Mouse (Mus musculus) Patski (cell line): ENCODE results near the gene Otud3. TPM values are rescaled to one million over a fixed set of nuclear protein-coding genes. Genes with fewer than 3 reads are reported as not detected.
A peak's percentile ranks its signal among the peaks of the same experiment; 100 is the strongest.

Source experiments
- ATAC-seq: fragments of 100-300 bp; one replicate; pipeline ENCODE4 v1.8.0; 2021
- CTCF ChIA-PET: fragments of 350-600 bp; sonication (Branson Sonifier 250); formaldehyde crosslinking; loops from one replicate; lab custom pipeline; 2022; ENCODE audit warnings: inconsistent platforms; lab: Charles Lee
- POLR2A ChIA-PET: fragments of 350-600 bp; sonication (Branson Sonifier 250); formaldehyde crosslinking; loops from one replicate; lab custom pipeline; 2022; ENCODE audit warnings: antibody characterized with exemption, inconsistent platforms; lab: Charles Lee
- DNase-seq: peaks from one replicate; pipeline ENCODE4 v3.0.0-alpha.2; 2011; ENCODE audit warnings: low read depth, low spot score
- H3K27me3 ChIP-seq: fragments of 371-371 bp; one replicate; pipeline ENCODE4 v1.5.1; 2021
- CTCF ChIP-seq: fragments of 100-300 bp; IDR thresholded peaks from one replicate; pipeline ENCODE4 v1.5.1; 2021
- in situ Hi-C: fragments of 300-500 bp; cut with MboI; formaldehyde crosslinking; loops from 3 replicates; pipeline ENCODE4 v1.11.1; 2018; ENCODE audit warnings: low pct_unique_long_range_greater_than_20kb, mixed read lengths
- polyA plus RNA-seq: library from polyadenylated mRNA; unstranded; gene quantifications from one replicate; pipeline ENCODE4 v1.2.3, GENCODE M21; 2021

Otud3 gene
- polyA plus RNA-seq, 1 experiment from 2014 or later = 10.5 TPM

GRCm38 (mm10) chr4:138873864-138874263, 39.9 kb downstream of the Otud3 start, which contains the start of gene Gm13030:
Gene Gm13030, minus strand, starts transcription at chr4:138873964.
- CTCF ChIA-PET = interaction anchor here (0.6 kb wide), 1 partner anchor 17 kb away, joined by 3 read pairs; no protein-coding TSS in a partner anchor

DNA sequence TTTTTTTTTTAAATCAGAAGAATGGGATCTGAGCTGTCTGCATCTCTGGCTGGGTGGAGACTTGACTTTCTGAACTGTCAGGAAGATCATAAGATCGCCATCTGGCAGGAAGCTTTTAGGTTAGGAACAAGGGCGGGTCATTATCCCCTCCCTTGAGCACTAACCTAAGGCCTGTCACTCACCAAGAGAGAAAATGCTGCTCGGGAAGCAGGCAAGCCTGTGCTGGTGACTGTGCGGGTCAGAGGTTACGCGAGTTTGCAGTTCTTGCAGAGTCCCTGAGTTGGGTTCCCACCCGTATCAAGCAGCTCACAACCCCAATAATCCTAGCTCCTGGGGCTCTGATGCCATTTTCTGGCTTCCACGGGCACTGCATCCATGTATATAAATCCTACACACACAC, 45.1 kb downstream of the Otud3 start:
- H3K27me3 ChIP-seq = peaks cover 6% of the 10 kb centered on the region
- DNase-seq (no peak), ATAC-seq (no peak)
- in situ Hi-C loops = loop anchor here (25.0 kb wide), 1 partner anchor 306 kb away; no protein-coding TSS in a partner anchor
- no peak for TF ChIP-seq CTCF
- ChIA-PET CTCF (interaction anchor here (0.7 kb wide), 1 partner anchor 310 kb away, joined by 4 read pairs; no protein-coding TSS in a partner anchor), POLR2A (interaction anchor here (0.6 kb wide), 1 partner anchor 119 kb away, joined by 3 read pairs; no protein-coding TSS in a partner anchor)

More at GRCm38 (mm10) chr4:138873864-138874263, 39.9 kb downstream of the Otud3 start, which contains the start of gene Gm13030:
- in situ Hi-C loops = loop anchor here (25.0 kb wide), 1 partner anchor 312 kb away; no protein-coding TSS in a partner anchor
- H3K27me3 ChIP-seq = peaks cover 6% of the 10 kb centered on the region
- POLR2A ChIA-PET = no interaction called here
- TF ChIP-seq CTCF = no peak
- DNase-seq (no peak), ATAC-seq (no peak)

- CTCF ChIA-PET = interaction anchor here (1.3 kb wide), 1 partner anchor 11 kb away, joined by 4 read pairs; the partner anchor contains the start of gene Pla2g2e
- in situ Hi-C loops = loop anchor here (25.0 kb wide), 1 partner anchor 304 kb away; no protein-coding TSS in a partner anchor
- no peak for ATAC-seq
These were observed 47.3 kb downstream of the Otud3 start for GRCm38 (mm10) chr4:138866413-138866812.

GRCm38 (mm10) chr4:138865991-138866390, 47.8 kb downstream of the Otud3 start:
- peaks cover 6% of the 10 kb centered on the region for H3K27me3 ChIP-seq
- no peak for DNase-seq
- no peak for ATAC-seq
- in situ Hi-C loops = loop anchor here (25.0 kb wide), 1 partner anchor 304 kb away; no protein-coding TSS in a partner anchor
- ChIA-PET CTCF (interaction anchor here (1.3 kb wide), 1 partner anchor 12 kb away, joined by 4 read pairs; the partner anchor contains the start of gene Pla2g2e), POLR2A (no interaction called here)
- TF ChIP-seq CTCF = no peak

More at GRCm38 (mm10) chr4:138866413-138866812, 47.3 kb downstream of the Otud3 start:
- POLR2A ChIA-PET = no interaction called here
- DNase-seq = no peak
- peak; percentile 82 for TF ChIP-seq CTCF
- H3K27me3 ChIP-seq = peaks cover 6% of the 10 kb centered on the region

DNA sequence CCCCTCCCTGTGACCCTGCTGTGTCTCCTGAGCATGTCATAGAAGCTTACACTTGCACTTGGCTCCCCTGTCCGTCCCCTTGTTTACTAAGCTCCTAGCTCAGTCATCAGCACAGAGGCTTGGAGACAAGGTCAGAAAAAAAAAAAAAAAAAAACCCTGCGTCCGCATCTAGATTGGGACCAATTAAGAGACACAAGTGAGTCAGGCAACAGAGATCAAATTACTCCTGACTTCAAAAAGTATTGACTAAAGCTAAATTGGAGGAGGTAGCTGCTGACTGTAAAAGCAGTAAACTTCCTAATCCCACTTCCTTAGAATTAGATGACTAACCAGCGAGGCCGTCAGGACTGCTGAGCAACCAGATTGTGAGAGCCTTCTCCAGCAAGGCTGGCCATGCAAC, 48.7 kb downstream of the Otud3 start:
- ATAC-seq = no peak
- no peak for DNase-seq
- CTCF ChIA-PET = interaction anchor here (1.3 kb wide), 1 partner anchor 13 kb away, joined by 4 read pairs; the partner anchor contains the start of gene Pla2g2e
- in situ Hi-C loops = loop anchor here (25.0 kb wide), 1 partner anchor 303 kb away; no protein-coding TSS in a partner anchor
- POLR2A ChIA-PET = no interaction called here
- H3K27me3 ChIP-seq = peaks cover 5% of the 10 kb centered on the region
- no peak for TF ChIP-seq CTCF

- ChIA-PET CTCF (no interaction called here), POLR2A (no interaction called here)
- H3K27me3 ChIP-seq = no peaks in the 10 kb centered on the region
- no peak for ATAC-seq
- in situ Hi-C loops = loop anchor here (25.0 kb wide), 1 partner anchor 301 kb away; no protein-coding TSS in a partner anchor
- no peak for TF ChIP-seq CTCF
- DNase-seq = no peak
These were observed 50.3 kb downstream of the Otud3 start, which contains the start of gene Pla2g5 for GRCm38 (mm10) chr4:138863344-138863998. Gene Pla2g5, minus strand, starts transcription at chr4:138863482.

DNA sequence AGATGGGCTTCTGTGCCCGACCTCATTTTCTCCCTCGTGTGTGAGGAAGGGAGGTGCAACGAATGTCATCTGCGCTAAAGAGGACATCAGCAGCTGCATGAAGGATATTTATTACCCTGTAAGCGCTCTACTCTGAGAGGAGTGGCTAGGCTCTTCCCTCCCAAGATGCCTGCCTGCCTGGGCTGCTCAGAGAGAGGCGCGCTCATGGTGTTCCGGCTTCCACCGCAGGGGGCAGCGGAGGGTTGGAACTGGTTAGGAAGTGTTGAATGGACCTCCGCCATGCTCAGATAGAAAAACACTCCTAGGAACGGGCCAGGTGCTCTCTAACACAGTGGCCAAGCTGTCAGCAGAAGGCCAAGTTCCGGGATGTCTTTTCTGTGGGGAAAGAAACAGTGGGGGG, 54.0 kb downstream of the Otud3 start:
- no peak for ATAC-seq
- in situ Hi-C loops = loop anchor here (5.0 to 25.0 kb wide), 2 partner anchors 112 to 297 kb away; no protein-coding TSS in a partner anchor
- CTCF ChIA-PET = no interaction called here

GRCm38 (mm10) chr4:138859245-138859644, 54.5 kb downstream of the Otud3 start:
- CTCF ChIA-PET = no interaction called here
- DNase-seq = no peak
- in situ Hi-C loops = loop anchor here (5.0 to 25.0 kb wide), 2 partner anchors 112 to 297 kb away; no protein-coding TSS in a partner anchor
- POLR2A ChIA-PET = no interaction called here
- ATAC-seq = no peak
- no peaks in the 10 kb centered on the region for H3K27me3 ChIP-seq
- TF ChIP-seq CTCF = peak; percentile 39

More for the DNA sequence above, 54.0 kb downstream of the Otud3 start:
- POLR2A ChIA-PET = no interaction called here
- no peak for TF ChIP-seq CTCF
- no peaks in the 10 kb centered on the region for H3K27me3 ChIP-seq
- DNase-seq = no peak

DNA sequence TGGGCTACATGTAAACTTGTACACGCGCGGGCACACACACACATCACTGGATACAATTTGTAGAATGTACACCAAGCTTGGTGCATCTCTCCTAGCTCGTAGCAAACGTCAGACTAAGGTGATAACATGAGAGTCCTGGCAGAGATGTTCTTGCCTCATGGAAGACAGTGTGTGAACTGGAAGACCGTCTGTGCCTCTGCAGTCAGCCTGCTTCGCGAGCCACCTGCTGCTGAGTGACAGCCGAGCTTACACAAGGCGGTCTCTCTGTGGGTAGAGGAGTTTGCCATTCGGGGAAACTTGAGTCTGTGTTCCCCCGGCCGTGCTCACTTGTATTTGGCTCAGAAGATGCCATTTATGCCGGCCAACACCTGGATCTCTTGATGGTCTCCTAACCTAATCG, 55.3 kb downstream of the Otud3 start:
- in situ Hi-C loops = loop anchor here (5.0 to 25.0 kb wide), 2 partner anchors 111 to 296 kb away; no protein-coding TSS in a partner anchor
- ChIA-PET POLR2A (interaction anchor here (0.6 kb wide), 1 partner anchor 78 kb away, joined by 3 read pairs; no protein-coding TSS in a partner anchor), CTCF (no interaction called here)
- no peak for TF ChIP-seq CTCF
- DNase-seq (no peak), ATAC-seq (no peak)
- H3K27me3 ChIP-seq = no peaks in the 10 kb centered on the region

GRCm38 (mm10) chr4:138857576-138857975, 56.2 kb downstream of the Otud3 start:
- ChIA-PET POLR2A (interaction anchor here (0.6 kb wide), 1 partner anchor 10 kb away, joined by 3 read pairs; no protein-coding TSS in a partner anchor), CTCF (no interaction called here)
- in situ Hi-C loops = loop anchor here (5.0 to 25.0 kb wide), 2 partner anchors 110 to 295 kb away; no protein-coding TSS in a partner anchor
- TF ChIP-seq CTCF = no peak
- no peaks in the 10 kb centered on the region for H3K27me3 ChIP-seq
- DNase-seq = no peak
- no peak for ATAC-seq
